Mouse (Mus musculus) forebrain, embryonic 11.5 days (tissue): ENCODE data around the gene Btbd35f19. TPM values are rescaled to one million over a fixed set of nuclear protein-coding genes. Genes with fewer than 3 reads are reported as not detected.
"Not testable (repeated sequence)": the region's sequence is repeated elsewhere in the genome, so short reads cannot be mapped to it uniquely, and the experiment has no call there.

ENCODE experiments used
- ATAC-seq: fragments of 200-750 bp; cut with Nextera tagmentation; replicated peaks from 2 replicates; pipeline ENCODE4 v1.8.0; 2017; ENCODE audit warnings: moderate TSS enrichment; ENCODE audit not compliant: low FRiP score
- DNase-seq: peaks from one replicate; pipeline ENCODE4 v3.0.0-alpha.2; 2017; ENCODE audit warnings: low spot score
- H3K27ac ChIP-seq: fragments of 300-500 bp; sonication (generic); 2 replicates; pipeline ENCODE4 v1.5.1; 2014; ENCODE audit warnings: low read depth, low read length
- H3K27me3 ChIP-seq: fragments of 300-500 bp; sonication (generic); 2 replicates; pipeline ENCODE4 v1.6.1; 2014; ENCODE audit warnings: mild to moderate bottlenecking, low read length, mixed read lengths; ENCODE audit not compliant: control insufficient read depth, insufficient read depth
- H3K36me3 ChIP-seq: fragments of 300-500 bp; sonication (generic); 2 replicates; pipeline ENCODE4 v1.6.1; 2014; ENCODE audit warnings: mild to moderate bottlenecking, low read length, moderate library complexity, mixed read lengths; ENCODE audit not compliant: control insufficient read depth, insufficient read depth
- H3K4me1 ChIP-seq: fragments of 300-500 bp; sonication (generic); replicated peaks from 2 replicates; pipeline ENCODE4 v1.6.1; 2014; ENCODE audit warnings: low read length, mixed read lengths; ENCODE audit not compliant: control insufficient read depth, insufficient read depth
- H3K4me2 ChIP-seq: fragments of 300-500 bp; sonication (generic); 2 replicates; pipeline ENCODE4 v1.6.1; 2014; ENCODE audit warnings: low read depth, mild to moderate bottlenecking, low read length, moderate library complexity, mixed read lengths; ENCODE audit not compliant: severe bottlenecking
- H3K4me3 ChIP-seq: fragments of 300-500 bp; sonication (generic); 2 replicates; pipeline ENCODE4 v1.5.1; 2014; ENCODE audit warnings: low read depth, low read length
- H3K9ac ChIP-seq: fragments of 300-500 bp; sonication (generic); 2 replicates; pipeline ENCODE4 v1.6.1; 2014; ENCODE audit warnings: low read length
- H3K9me3 ChIP-seq: fragments of 300-500 bp; sonication (generic); 2 replicates; pipeline ENCODE4 v1.6.1; 2016; ENCODE audit warnings: low read length, mixed read lengths; ENCODE audit not compliant: control insufficient read depth
- WGBS: fragments of 180-500 bp; shearing (Covaris S2); extraction: QIAGEN DNeasy Blood & Tissue Kit; methylation state at CpG from one replicate; pipeline ENCODE4 v1.1.7; 2014; 5-methylcytosine and 5-hydroxymethylcytosine counted together
- polyA plus RNA-seq: library from polyadenylated mRNA; unstranded; fragments of >200 nt; fragmentation: Nextera tagmentation; extraction: Ambion mirVana; gene quantifications from 2 replicates; pipeline ENCODE4 v1.2.1, GENCODE M21; 2014

The Btbd35f19 gene
- polyA plus RNA-seq, result not detected in 2 replicates

DNA sequence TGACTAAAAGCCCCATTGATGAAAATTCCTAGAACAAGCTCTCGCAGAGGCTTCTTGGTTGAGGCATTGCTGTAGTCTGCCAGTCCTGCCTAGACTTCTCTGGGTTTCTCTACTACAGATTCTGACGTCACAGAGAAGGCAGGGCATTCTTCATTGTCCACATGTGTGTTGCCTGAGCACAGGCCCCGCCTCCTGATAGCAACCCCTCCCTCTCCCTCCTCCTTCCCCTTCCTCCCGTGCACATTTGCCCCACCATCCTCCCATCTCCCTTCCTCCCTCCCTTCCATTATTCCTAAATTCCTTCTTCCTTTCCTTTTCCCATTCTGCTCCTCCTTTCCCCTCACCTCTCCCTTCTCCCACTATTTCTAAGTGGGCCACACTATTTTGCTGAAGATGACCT is at the start of gene Btbd35f19:
TSS of gene Btbd35f19 (minus strand) at position 101 of the 400 bp plus-strand sequence.
- H3K4me2 ChIP-seq, DNase-seq, H3K9me3 ChIP-seq, H3K27ac ChIP-seq, ATAC-seq, H3K9ac ChIP-seq, H3K4me3 ChIP-seq, H3K36me3 ChIP-seq, H3K27me3 ChIP-seq, H3K4me1 ChIP-seq: not testable (repeated sequence)
- no CpG with 5 or more reads among the region's 4 CpGs for WGBS

- DNase-seq, ATAC-seq: not testable (repeated sequence)
- 97% methylated on average over 2 of the region's 4 CpGs for WGBS
These were observed 41.8 kb downstream of the Btbd35f19 start for GRCm38 (mm10) chrX:31341924-31342323.

GRCm38 (mm10) chrX:31336154-31336553 is 47.6 kb downstream of the Btbd35f19 start, which contains the start of gene Btbd35f26:
Gene Btbd35f26 (plus strand): TSS chrX:31336454.
- H3K9me3 ChIP-seq, H3K4me2 ChIP-seq, H3K27ac ChIP-seq, H3K36me3 ChIP-seq, H3K27me3 ChIP-seq, H3K4me1 ChIP-seq, DNase-seq, H3K9ac ChIP-seq, H3K4me3 ChIP-seq, ATAC-seq: not testable (repeated sequence)
- no CpG with 5 or more reads among the region's 4 CpGs for WGBS

More at GRCm38 (mm10) chrX:31341924-31342323, 41.8 kb downstream of the Btbd35f19 start:
- H3K36me3 ChIP-seq, H3K4me2 ChIP-seq, H3K9ac ChIP-seq, H3K4me3 ChIP-seq, H3K27ac ChIP-seq, H3K27me3 ChIP-seq, H3K9me3 ChIP-seq, H3K4me1 ChIP-seq: not testable (repeated sequence)

Other genes with a start within 250 kb of the Btbd35f19 start
- gene Spin2f, start 130.0 kb downstream of the Btbd35f19 start, polyA plus RNA-seq, result not detected in 2 replicates
- gene Btbd35f26, start 47.5 kb downstream of the Btbd35f19 start, polyA plus RNA-seq, result not detected in 2 replicates
- gene Gm21883, start 190.4 kb upstream of the Btbd35f19 start, polyA plus RNA-seq, result not detected in 2 replicates
- gene Spin2e, start 235.0 kb upstream of the Btbd35f19 start, polyA plus RNA-seq, result not detected in 2 replicates